Mouse (Mus musculus) kidney, embryonic 16.5 days (tissue): ENCODE measurements around the gene Ints14. TPM values are rescaled to one million over a fixed set of nuclear protein-coding genes. Genes with fewer than 3 reads are reported as not detected.
A peak's percentile ranks its signal among the peaks of the same experiment; 100 is the strongest.
"Not testable (repeated sequence)": the region's sequence is repeated elsewhere in the genome, so short reads cannot be mapped to it uniquely, and the experiment has no call there.

Experiments used
- ATAC-seq: fragments of 200-750 bp; cut with Nextera tagmentation; 2 replicates; pipeline ENCODE4 v1.8.0; 2017; ENCODE audit warnings: moderate TSS enrichment; ENCODE audit not compliant: low FRiP score, low TSS enrichment
- H3K27ac ChIP-seq: fragments of 300-500 bp; sonication (generic); 2 replicates; pipeline ENCODE4 v1.5.1; 2014; ENCODE audit warnings: low read length
- H3K27me3 ChIP-seq: fragments of 300-500 bp; sonication (generic); 2 replicates; pipeline ENCODE4 v1.6.1; 2014; ENCODE audit warnings: low read length, control low read depth, mixed read lengths; ENCODE audit not compliant: insufficient read depth
- H3K36me3 ChIP-seq: fragments of 300-500 bp; sonication (generic); 2 replicates; pipeline ENCODE4 v1.6.1; 2014; ENCODE audit warnings: low read length, control low read depth, mixed read lengths; ENCODE audit not compliant: insufficient read depth
- H3K4me1 ChIP-seq: fragments of 300-500 bp; sonication (generic); 2 replicates; pipeline ENCODE4 v1.6.1; 2014; ENCODE audit warnings: low read length, control low read depth, mixed read lengths; ENCODE audit not compliant: insufficient read depth
- H3K4me2 ChIP-seq: fragments of 300-500 bp; sonication (generic); replicated peaks from 2 replicates; pipeline ENCODE4 v1.6.1; 2014; ENCODE audit warnings: low read depth, low read length
- H3K4me3 ChIP-seq: fragments of 300-500 bp; sonication (generic); 2 replicates; pipeline ENCODE4 v1.5.1; 2014; ENCODE audit warnings: mild to moderate bottlenecking, low read length
- H3K9ac ChIP-seq: fragments of 300-500 bp; sonication (generic); replicated peaks from 2 replicates; pipeline ENCODE4 v1.6.1; 2014; ENCODE audit warnings: low read length
- H3K9me3 ChIP-seq: fragments of 300-500 bp; sonication (generic); 2 replicates; pipeline ENCODE4 v1.6.1; 2016; ENCODE audit warnings: low read length, control low read depth
- WGBS: fragments of 180-500 bp; shearing (Covaris S2); extraction: QIAGEN DNeasy Blood & Tissue Kit; methylation state at CpG from one replicate; pipeline ENCODE4 v1.1.7; 2014; 5-methylcytosine and 5-hydroxymethylcytosine counted together
- polyA plus RNA-seq: library from polyadenylated mRNA; unstranded; fragments of >200 nt; fragmentation: Nextera tagmentation; extraction: Ambion mirVana; gene quantifications from 2 replicates; pipeline ENCODE4 v1.2.1, GENCODE M21; 2015

Ints14 gene
- polyA plus RNA-seq, 1 experiment from 2014 or later: 66.8 TPM

- peaks cover 19% of the 10 kb centered on the region for H3K4me1 ChIP-seq
- no peaks in the 10 kb centered on the region for H3K36me3 ChIP-seq
- H3K4me2 ChIP-seq: no peak overlapping the region
- no peak for ATAC-seq
- H3K4me3 ChIP-seq: no peak overlapping the region
- peak overlapping the region; percentile 93; the same call in 1 of the 2 replicates for H3K9ac ChIP-seq
- WGBS: 66% methylated on average over 4 of the region's 4 CpGs
- no peak overlapping the region for H3K27ac ChIP-seq
- H3K27me3 ChIP-seq: no peaks in the 10 kb centered on the region
- no peaks in the 10 kb centered on the region for H3K9me3 ChIP-seq
Measured at GRCm38 (mm10) chr9:65022580-65023135, 62.0 kb downstream of the Ints14 start.

DNA sequence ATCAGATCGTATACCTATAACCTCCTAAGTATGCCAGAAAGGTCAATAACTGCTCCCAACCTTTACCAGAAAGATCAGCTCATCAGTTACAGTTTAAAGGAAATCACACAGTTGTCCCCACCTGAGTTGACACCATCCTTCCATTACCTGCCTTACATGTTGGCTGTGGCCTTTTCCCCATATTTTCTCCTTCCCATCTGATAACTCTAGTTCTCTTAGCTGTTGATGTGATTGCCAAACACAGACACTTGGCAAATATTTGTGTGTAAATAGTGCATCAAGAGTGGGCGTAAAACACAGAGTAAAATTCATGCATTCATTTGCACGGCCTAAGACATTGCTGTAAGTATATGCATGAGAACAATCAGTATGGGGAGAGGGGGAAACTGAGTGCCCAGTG is 62.7 kb downstream of the Ints14 start:
- H3K27me3 ChIP-seq: no peaks in the 10 kb centered on the region
- no peak overlapping the region for H3K9ac ChIP-seq
- H3K4me3 ChIP-seq: no peak overlapping the region
- H3K4me1 ChIP-seq: peaks cover 19% of the 10 kb centered on the region
- ATAC-seq: no peak
- H3K27ac ChIP-seq: no peak overlapping the region
- no peaks in the 10 kb centered on the region for H3K9me3 ChIP-seq
- no peak overlapping the region for H3K4me2 ChIP-seq
- WGBS: 94% methylated on average over 3 of the region's 3 CpGs
- no peaks in the 10 kb centered on the region for H3K36me3 ChIP-seq

- WGBS: 65% methylated on average over 7 of the region's 7 CpGs
- H3K4me2 ChIP-seq: no peak overlapping the region
- H3K9ac ChIP-seq: no peak overlapping the region
- no peaks in the 10 kb centered on the region for H3K9me3 ChIP-seq
- no peak for ATAC-seq
- H3K36me3 ChIP-seq: no peaks in the 10 kb centered on the region
- H3K4me3 ChIP-seq: no peak overlapping the region
- no peak overlapping the region for H3K27ac ChIP-seq
- no peaks in the 10 kb centered on the region for H3K27me3 ChIP-seq
- peaks cover 5% of the 10 kb centered on the region for H3K4me1 ChIP-seq
Measured at GRCm38 (mm10) chr9:65027241-65027640, 66.5 kb downstream of the Ints14 start.

GRCm38 (mm10) chr9:65028313-65028712 is 67.6 kb downstream of the Ints14 start:
- no peak overlapping the region for H3K9ac ChIP-seq
- no peaks in the 10 kb centered on the region for H3K9me3 ChIP-seq
- WGBS: 91% methylated on average over 5 of the region's 5 CpGs
- H3K36me3 ChIP-seq: no peaks in the 10 kb centered on the region
- no peak for ATAC-seq
- H3K4me1 ChIP-seq: peaks cover 8% of the 10 kb centered on the region
- H3K27ac ChIP-seq: no peak overlapping the region
- no peaks in the 10 kb centered on the region for H3K27me3 ChIP-seq
- H3K4me3 ChIP-seq: no peak overlapping the region
- no peak overlapping the region for H3K4me2 ChIP-seq

- not testable (repeated sequence) for H3K9ac ChIP-seq, H3K4me2 ChIP-seq, H3K27me3 ChIP-seq, H3K27ac ChIP-seq, ATAC-seq, H3K4me3 ChIP-seq, H3K9me3 ChIP-seq, H3K36me3 ChIP-seq
- H3K4me1 ChIP-seq: peaks cover 11% of the 10 kb centered on the region
- 78% methylated on average over 5 of the region's 5 CpGs for WGBS
Measured at GRCm38 (mm10) chr9:65031355-65031754, 70.7 kb downstream of the Ints14 start.

DNA sequence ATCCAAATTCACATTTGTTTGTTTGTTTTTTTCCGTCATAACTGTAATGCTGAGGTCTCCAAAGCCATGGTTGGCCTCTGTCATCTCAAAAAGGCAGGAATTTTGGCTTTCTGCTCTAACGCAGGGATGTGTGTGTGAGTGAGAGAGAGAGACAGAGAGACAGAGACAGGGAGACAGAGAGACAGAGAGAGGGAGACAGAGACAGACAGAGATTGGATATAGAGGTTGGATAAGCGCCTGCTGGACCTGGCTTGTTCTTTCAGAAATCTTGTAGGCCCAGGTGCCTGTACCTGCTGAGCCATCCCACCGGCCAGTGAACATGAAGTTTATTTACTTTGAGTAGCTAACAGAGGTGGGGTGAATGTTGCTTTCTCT is 71.2 kb downstream of the Ints14 start:
- Histone ChIP-seq H3K27me3 (no peaks in the 10 kb centered on the region), H3K9ac (0 out of 2 replicates have a peak overlapping the region, but pooled peaks have one; percentile 99), H3K4me2 (peak overlapping the region; percentile 41), H3K36me3 (peaks cover 1% of the 10 kb centered on the region; the same call in 1 of the 2 replicates), H3K27ac (no peak overlapping the region), H3K9me3 (no peaks in the 10 kb centered on the region), H3K4me1 (peaks cover 11% of the 10 kb centered on the region), H3K4me3 (peak overlapping the region; percentile 99)
- 33% methylated on average over 4 of the region's 4 CpGs for WGBS
- no peak; the same call in 1 of the 2 replicates for ATAC-seq

GRCm38 (mm10) chr9:65032269-65033108 is 71.8 kb downstream of the Ints14 start, which contains the start of gene Dpp8:
Gene Dpp8 (plus strand): TSS chr9:65032414.
- peak within 1 kb of the TSS; percentile 99 for H3K9ac ChIP-seq
- H3K36me3 ChIP-seq: peaks cover 4% of the 10 kb centered on the region; the same call in 1 of the 2 replicates
- H3K4me2 ChIP-seq: peak within 1 kb of the TSS; percentile 89
- H3K9me3 ChIP-seq: no peaks in the 10 kb centered on the region
- peak within 1 kb of the TSS; percentile 95 for H3K27ac ChIP-seq
- peak; percentile 94 for ATAC-seq
- H3K27me3 ChIP-seq: no peaks in the 10 kb centered on the region
- WGBS: under 1% methylated on average over 60 of the region's 85 CpGs
- peak within 1 kb of the TSS; percentile 99 for H3K4me3 ChIP-seq
- peaks cover 11% of the 10 kb centered on the region for H3K4me1 ChIP-seq

DNA sequence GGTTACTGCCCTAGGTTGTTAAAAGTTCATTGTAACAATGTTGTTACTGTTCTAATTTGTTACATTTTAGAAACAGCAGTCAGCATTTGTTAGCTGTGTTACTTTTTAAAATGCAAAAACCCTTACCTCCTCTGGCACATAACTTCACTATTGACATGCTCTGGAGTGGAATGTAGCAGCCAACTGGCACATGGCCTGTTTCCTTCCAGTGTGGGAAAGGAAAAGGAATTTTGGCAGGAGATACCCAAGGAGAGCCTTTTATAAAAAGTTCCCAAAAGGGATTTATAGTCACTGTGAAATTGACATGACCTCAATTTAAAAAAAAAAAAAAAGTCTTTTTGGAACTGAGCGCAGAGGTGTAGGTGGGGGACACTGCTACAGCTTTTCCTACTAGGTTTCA is 75.8 kb downstream of the Ints14 start:
- Histone ChIP-seq H3K4me2 (no peak overlapping the region), H3K4me1 (peaks cover 11% of the 10 kb centered on the region), H3K27me3 (no peaks in the 10 kb centered on the region), H3K27ac (no peak overlapping the region), H3K9me3 (no peaks in the 10 kb centered on the region), H3K4me3 (no peak overlapping the region), H3K9ac (no peak overlapping the region), H3K36me3 (peaks cover 36% of the 10 kb centered on the region)
- 97% methylated on average over 1 of the region's 1 CpGs for WGBS
- no peak for ATAC-seq
